Mouse (Mus musculus) hindbrain, embryonic 11.5 days (tissue): ENCODE results near the gene Dlk1. TPM values are rescaled to one million over a fixed set of nuclear protein-coding genes. Genes with fewer than 3 reads are reported as not detected.

Experiments
- ATAC-seq: fragments of 200-750 bp; cut with Nextera tagmentation; 2 replicates; pipeline ENCODE4 v1.8.0; 2017; ENCODE audit warnings: mild to moderate bottlenecking, moderate TSS enrichment, moderate library complexity; ENCODE audit not compliant: low FRiP score
- DNase-seq: peaks from one replicate; pipeline ENCODE4 v3.0.0-alpha.2; 2015; ENCODE audit warnings: low spot score
- H3K27ac ChIP-seq: fragments of 300-500 bp; sonication (generic); 2 replicates; pipeline ENCODE4 v1.5.1; 2014; ENCODE audit warnings: mild to moderate bottlenecking, low read depth, low read length
- H3K27me3 ChIP-seq: fragments of 300-500 bp; sonication (generic); 2 replicates; pipeline ENCODE4 v1.6.1; 2014; ENCODE audit warnings: mild to moderate bottlenecking, low read length, moderate library complexity, mixed read lengths; ENCODE audit not compliant: control insufficient read depth, insufficient read depth
- H3K36me3 ChIP-seq: fragments of 300-500 bp; sonication (generic); 2 replicates; pipeline ENCODE4 v1.6.1; 2014; ENCODE audit warnings: mild to moderate bottlenecking, low read length, moderate library complexity, mixed read lengths; ENCODE audit not compliant: control insufficient read depth, insufficient read depth
- H3K4me1 ChIP-seq: fragments of 300-500 bp; sonication (generic); replicated peaks from 2 replicates; pipeline ENCODE4 v1.6.1; 2014; ENCODE audit warnings: low read length, mixed read lengths; ENCODE audit not compliant: control insufficient read depth, insufficient read depth
- H3K4me2 ChIP-seq: fragments of 300-500 bp; sonication (generic); replicated peaks from 2 replicates; pipeline ENCODE4 v1.6.1; 2014; ENCODE audit warnings: mild to moderate bottlenecking, low read depth, low read length
- H3K4me3 ChIP-seq: fragments of 300-500 bp; sonication (generic); 2 replicates; pipeline ENCODE4 v1.5.1; 2014; ENCODE audit warnings: low read depth, low read length
- H3K9ac ChIP-seq: fragments of 300-500 bp; sonication (generic); 2 replicates; pipeline ENCODE4 v1.6.1; 2014; ENCODE audit warnings: low read depth, low read length
- H3K9me3 ChIP-seq: fragments of 300-500 bp; sonication (generic); 2 replicates; pipeline ENCODE4 v1.6.1; 2016; ENCODE audit warnings: low read length; ENCODE audit not compliant: control insufficient read depth
- WGBS: fragments of 180-500 bp; shearing (Covaris S2); extraction: QIAGEN DNeasy Blood & Tissue Kit; methylation state at CpG from one replicate; pipeline ENCODE4 v1.1.7; 2014; 5-methylcytosine and 5-hydroxymethylcytosine counted together
- polyA plus RNA-seq: library from polyadenylated mRNA; unstranded; fragments of >200 nt; fragmentation: Nextera tagmentation; extraction: Ambion mirVana; gene quantifications from 2 replicates; pipeline ENCODE4 v1.2.1, GENCODE M21; 2014

Gene Dlk1
- polyA plus RNA-seq, 1 experiment from 2014 or later: 77.7 TPM

DNA sequence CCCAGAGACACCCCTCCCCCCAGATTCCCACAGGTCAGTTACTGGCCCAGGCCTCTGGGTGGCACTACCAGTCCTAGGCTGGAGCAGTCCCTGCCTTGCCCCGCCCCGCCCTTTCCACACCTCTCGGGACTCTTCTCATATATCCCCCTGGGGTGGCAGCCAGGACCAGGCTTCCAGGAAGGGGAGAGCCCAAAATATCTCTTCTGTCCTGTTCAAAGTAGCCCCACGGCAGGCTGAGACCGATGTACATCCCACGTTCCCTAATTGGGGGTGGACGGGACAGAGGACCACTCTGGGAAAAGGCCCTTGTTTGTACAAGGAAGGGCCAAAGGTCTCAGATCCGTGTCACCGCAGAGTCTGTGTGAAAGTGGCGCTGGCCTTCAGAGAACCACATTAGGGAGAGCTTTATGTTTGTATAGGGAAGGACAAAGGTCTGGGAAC is 16.2 kb upstream of the Dlk1 start:
- WGBS: 4% methylated on average over 10 of the region's 10 CpGs
- Histone ChIP-seq H3K27me3 (peaks cover 23% of the 10 kb centered on the region), H3K9ac (no peak overlapping the region)

DNA sequence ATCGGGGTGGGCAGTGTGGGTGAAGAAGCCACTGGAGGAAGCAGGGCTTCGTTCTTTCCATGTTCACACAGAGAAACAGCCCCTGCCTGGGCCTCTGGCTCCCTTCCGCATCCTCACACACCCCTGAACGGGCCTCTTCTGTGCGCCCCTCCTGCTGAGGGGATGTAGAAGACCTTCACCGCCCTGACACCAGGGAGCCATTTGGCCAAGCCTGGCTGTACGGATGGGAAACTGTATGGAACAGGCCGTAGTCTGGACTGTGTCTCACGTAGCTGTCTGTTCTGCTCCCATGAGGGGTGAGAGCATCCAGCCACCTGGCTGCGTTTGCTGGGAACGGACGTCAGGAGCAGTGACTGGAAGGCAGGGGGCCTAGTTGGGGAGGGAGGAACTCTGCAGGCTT is 15.8 kb upstream of the Dlk1 start:
- peak; percentile 31; the same call in 1 of the 2 replicates for ATAC-seq
- H3K4me1 ChIP-seq: peaks cover 15% of the 10 kb centered on the region
- H3K4me3 ChIP-seq: no peak overlapping the region
- H3K9ac ChIP-seq: no peak overlapping the region
- no peak for DNase-seq
- H3K4me2 ChIP-seq: no peak overlapping the region
- no peak overlapping the region for H3K27ac ChIP-seq
- H3K36me3 ChIP-seq: no peaks in the 10 kb centered on the region
- WGBS: 15% methylated on average over 12 of the region's 12 CpGs
- H3K9me3 ChIP-seq: no peaks in the 10 kb centered on the region
- peaks cover 28% of the 10 kb centered on the region for H3K27me3 ChIP-seq

More for the DNA sequence above, 16.2 kb upstream of the Dlk1 start:
- Histone ChIP-seq H3K4me1 (peaks cover 13% of the 10 kb centered on the region), H3K36me3 (no peaks in the 10 kb centered on the region), H3K9me3 (no peaks in the 10 kb centered on the region), H3K4me2 (no peak overlapping the region), H3K27ac (no peak overlapping the region), H3K4me3 (no peak overlapping the region)
- DNase-seq (no peak), ATAC-seq (peak; percentile 47; the same call in 1 of the 2 replicates)

DNA sequence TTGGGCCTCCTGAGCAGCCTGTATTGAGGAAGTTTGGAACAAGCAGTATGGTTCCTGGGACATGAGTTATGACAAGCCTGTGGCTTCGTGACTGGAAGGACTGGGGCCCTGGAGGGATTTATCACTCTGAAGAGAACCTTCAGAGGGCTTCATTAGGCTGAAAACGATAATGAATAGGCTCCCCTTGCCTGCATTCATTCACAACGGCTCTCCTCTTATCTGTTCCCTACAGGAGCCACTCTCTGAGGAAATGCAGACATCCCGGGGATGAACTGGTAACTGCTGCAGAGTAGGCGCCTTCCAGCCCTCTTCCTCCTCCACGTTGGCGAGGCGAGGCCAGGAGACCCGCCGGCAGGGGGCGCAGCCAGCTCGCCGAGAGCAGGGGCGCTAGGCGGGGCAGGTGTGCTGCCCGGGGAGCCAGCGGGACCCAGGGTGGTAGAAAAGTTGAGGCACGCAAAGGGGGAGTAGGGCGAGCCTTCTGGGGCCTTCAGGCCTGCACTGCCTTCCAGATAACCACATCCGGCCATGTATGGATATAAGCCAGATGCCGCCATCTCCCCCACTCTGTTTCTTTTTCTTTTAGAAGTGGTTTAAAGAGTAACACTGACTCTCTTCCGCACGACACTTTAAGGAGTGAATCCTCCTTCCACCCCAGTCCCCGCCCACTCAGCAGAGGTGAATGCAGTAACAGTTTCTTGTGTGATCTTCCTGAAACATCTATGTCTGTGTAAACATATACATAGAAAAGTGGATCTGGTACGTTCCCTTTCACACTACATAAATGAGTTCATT is 14.9 kb upstream of the Dlk1 start:
- no peak overlapping the region for H3K4me3 ChIP-seq
- no peaks in the 10 kb centered on the region for H3K9me3 ChIP-seq
- peaks cover 15% of the 10 kb centered on the region for H3K4me1 ChIP-seq
- no peak overlapping the region for H3K27ac ChIP-seq
- H3K36me3 ChIP-seq: no peaks in the 10 kb centered on the region
- 10% methylated on average over 25 of the region's 25 CpGs for WGBS
- DNase-seq: peak; percentile 90
- H3K27me3 ChIP-seq: peaks cover 33% of the 10 kb centered on the region
- H3K4me2 ChIP-seq: no peak overlapping the region
- H3K9ac ChIP-seq: no peak overlapping the region
- ATAC-seq: peak; percentile 50

DNA sequence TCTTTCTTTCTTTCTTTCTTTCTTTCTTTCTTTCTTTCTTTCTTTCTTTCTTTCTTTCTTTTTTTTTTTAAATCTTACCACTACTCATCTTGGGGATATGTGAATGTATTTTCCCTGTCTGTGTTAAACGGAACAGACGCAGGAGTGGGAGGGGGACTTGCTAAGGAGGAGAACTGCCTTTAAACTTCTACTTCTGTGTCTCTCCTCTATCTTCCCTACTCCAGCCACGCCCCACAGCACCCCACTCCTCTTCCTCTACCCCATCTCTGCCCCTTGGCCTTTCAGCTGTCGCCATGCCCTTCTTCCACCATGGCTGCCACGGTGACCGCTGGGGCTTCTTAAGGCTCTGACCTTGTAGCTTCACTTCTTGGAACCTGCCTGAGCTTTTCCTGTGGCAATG is 14.2 kb upstream of the Dlk1 start:
- peaks cover 15% of the 10 kb centered on the region for H3K4me1 ChIP-seq
- H3K27me3 ChIP-seq: peaks cover 33% of the 10 kb centered on the region
- no peak overlapping the region for H3K4me2 ChIP-seq
- ATAC-seq (no peak), DNase-seq (no peak)
- H3K4me3 ChIP-seq: no peak overlapping the region
- no peak overlapping the region for H3K9ac ChIP-seq
- H3K9me3 ChIP-seq: no peaks in the 10 kb centered on the region
- H3K27ac ChIP-seq: no peak overlapping the region
- 69% methylated on average over 6 of the region's 6 CpGs for WGBS
- H3K36me3 ChIP-seq: no peaks in the 10 kb centered on the region

DNA sequence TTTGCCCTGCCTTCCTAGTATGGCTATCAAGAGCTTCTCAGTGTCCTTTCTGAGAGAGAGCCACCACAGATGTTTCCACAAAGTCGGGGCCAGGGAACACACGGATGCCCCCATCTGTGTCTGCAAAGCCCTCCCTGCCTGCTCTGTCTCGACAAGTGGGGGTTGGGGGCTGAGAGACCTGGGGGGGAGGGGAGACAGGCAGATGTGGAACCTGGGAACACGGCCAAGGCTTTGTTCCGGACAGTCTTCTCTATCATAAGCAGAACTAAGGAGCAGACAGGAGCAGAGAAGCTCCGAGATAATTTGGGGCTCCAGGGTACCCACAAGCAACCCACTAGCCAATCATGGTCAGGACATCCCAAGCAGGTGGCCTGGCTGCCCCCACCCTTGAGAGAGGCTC is 12.6 kb upstream of the Dlk1 start:
- no peak overlapping the region for H3K4me3 ChIP-seq
- H3K4me2 ChIP-seq: no peak overlapping the region
- ATAC-seq: no peak
- no peak for DNase-seq
- H3K9me3 ChIP-seq: no peaks in the 10 kb centered on the region
- no peak overlapping the region for H3K9ac ChIP-seq
- no peak overlapping the region for H3K27ac ChIP-seq
- no peaks in the 10 kb centered on the region for H3K36me3 ChIP-seq
- H3K27me3 ChIP-seq: peaks cover 41% of the 10 kb centered on the region
- 71% methylated on average over 6 of the region's 6 CpGs for WGBS
- peaks cover 15% of the 10 kb centered on the region for H3K4me1 ChIP-seq

DNA sequence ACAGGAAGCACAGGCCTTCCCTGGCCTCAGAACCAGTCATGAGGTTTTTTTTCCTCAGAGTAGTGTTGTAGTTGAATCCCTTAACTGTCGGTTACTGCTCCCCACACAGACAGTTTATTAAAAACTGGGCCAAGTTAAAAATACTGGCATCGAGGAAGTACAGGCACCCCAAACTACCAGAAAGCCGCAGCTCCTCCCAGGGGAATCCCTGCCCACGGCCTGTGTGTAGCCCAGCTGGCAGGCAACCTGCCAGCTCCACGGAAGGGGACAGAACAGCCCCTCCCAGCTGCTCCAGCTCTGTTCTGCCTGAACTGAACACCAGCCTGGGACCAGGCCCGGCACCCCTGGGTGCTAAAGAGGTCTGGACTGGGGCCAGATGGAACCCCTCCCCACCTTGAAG is 11.3 kb upstream of the Dlk1 start:
- Histone ChIP-seq H3K9ac (no peak overlapping the region), H3K27me3 (peaks cover 46% of the 10 kb centered on the region), H3K27ac (no peak overlapping the region), H3K4me1 (peaks cover 16% of the 10 kb centered on the region), H3K9me3 (no peaks in the 10 kb centered on the region), H3K36me3 (no peaks in the 10 kb centered on the region), H3K4me2 (no peak overlapping the region), H3K4me3 (no peak overlapping the region)
- DNase-seq: no peak
- 62% methylated on average over 6 of the region's 6 CpGs for WGBS
- no peak for ATAC-seq

DNA sequence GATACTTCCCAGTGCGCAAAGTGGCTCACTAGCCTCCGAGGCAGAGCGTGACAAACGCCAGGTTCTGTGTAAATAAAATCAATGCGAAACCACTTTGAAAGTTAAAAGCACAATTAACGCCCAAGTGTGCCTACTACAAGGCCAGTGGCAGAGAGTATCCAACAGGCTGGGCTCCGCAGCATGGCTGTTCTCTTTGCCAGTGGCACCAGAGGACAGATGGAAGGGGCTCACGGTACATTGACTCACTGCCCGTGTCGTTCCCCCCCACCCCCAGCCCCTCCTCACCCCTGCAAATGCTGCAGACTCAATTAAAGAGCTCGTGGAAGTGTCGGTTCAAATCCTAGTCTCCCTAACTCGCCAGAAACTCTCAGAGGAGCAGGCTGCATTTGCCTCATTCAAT is 10.5 kb upstream of the Dlk1 start:
- peaks cover 16% of the 10 kb centered on the region for H3K4me1 ChIP-seq
- ATAC-seq: no peak
- no peaks in the 10 kb centered on the region for H3K36me3 ChIP-seq
- no peak overlapping the region for H3K9ac ChIP-seq
- no peak overlapping the region for H3K27ac ChIP-seq
- no peaks in the 10 kb centered on the region for H3K9me3 ChIP-seq
- H3K4me2 ChIP-seq: no peak overlapping the region
- H3K27me3 ChIP-seq: peaks cover 49% of the 10 kb centered on the region
- no peak for DNase-seq
- H3K4me3 ChIP-seq: no peak overlapping the region
- 66% methylated on average over 13 of the region's 13 CpGs for WGBS

DNA sequence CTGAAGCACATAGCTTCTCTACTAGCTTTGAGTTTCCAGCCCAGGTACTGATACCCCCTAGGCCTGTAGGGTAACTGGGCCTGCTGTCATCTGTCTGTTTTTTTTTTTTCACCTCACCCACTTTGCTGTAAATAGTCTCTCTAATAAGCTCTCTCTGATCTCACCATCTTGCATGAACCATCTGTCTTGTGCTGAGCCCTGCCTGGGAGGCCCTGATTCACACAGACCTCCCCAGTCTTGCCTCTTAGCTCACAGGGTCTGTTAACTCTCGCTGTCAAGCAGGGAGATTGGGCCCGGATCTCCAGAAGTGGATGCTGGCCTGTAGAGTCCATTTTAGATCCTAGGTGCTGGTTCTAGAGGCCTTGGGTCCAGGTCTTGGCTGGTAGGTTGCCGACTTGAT is 9.3 kb upstream of the Dlk1 start:
- no peak for ATAC-seq
- H3K27me3 ChIP-seq: peaks cover 52% of the 10 kb centered on the region

DNA sequence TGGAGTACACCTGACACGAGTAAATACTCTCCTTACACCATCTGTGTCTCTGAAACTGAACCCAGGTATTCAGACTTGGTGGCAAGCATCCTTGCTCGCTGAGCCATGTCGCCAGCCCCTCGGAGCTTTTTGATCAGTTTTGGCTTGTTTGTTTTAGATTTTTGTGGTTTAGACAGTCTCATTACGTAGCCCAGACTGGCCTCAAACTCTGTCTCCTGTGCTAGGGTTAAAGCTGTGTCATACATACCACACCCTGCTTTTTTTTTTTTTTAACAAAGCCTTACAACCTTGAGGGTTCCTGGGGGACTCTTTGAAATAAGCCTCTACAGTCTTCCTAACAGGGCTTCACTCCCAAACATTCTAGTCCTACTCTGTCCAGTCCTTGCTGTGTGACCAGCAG is 7.6 kb upstream of the Dlk1 start:
- Histone ChIP-seq H3K9ac (no peak overlapping the region), H3K9me3 (no peaks in the 10 kb centered on the region), H3K4me1 (peaks cover 10% of the 10 kb centered on the region), H3K27ac (no peak overlapping the region), H3K4me3 (no peak overlapping the region), H3K36me3 (no peaks in the 10 kb centered on the region), H3K4me2 (no peak overlapping the region), H3K27me3 (peaks cover 46% of the 10 kb centered on the region)
- ATAC-seq: peak; percentile 15; the same call in 1 of the 2 replicates
- 68% methylated on average over 5 of the region's 5 CpGs for WGBS
- DNase-seq: no peak

More for the DNA sequence above, 9.3 kb upstream of the Dlk1 start:
- no peak overlapping the region for H3K27ac ChIP-seq
- H3K4me3 ChIP-seq: no peak overlapping the region
- DNase-seq: no peak
- no peaks in the 10 kb centered on the region for H3K36me3 ChIP-seq
- WGBS: 61% methylated on average over 3 of the region's 3 CpGs
- no peak overlapping the region for H3K4me2 ChIP-seq
- H3K4me1 ChIP-seq: peaks cover 16% of the 10 kb centered on the region
- no peak overlapping the region for H3K9ac ChIP-seq
- no peaks in the 10 kb centered on the region for H3K9me3 ChIP-seq
